Mouse (Mus musculus): ENCODE data around the gene Pafah1b3. TPM values are rescaled to one million over a fixed set of nuclear protein-coding genes. Genes with fewer than 3 reads are reported as not detected.

The Pafah1b3 gene
- polyA plus RNA-seq, 1 experiment from 2014 or later: 91.9 TPM

DNA sequence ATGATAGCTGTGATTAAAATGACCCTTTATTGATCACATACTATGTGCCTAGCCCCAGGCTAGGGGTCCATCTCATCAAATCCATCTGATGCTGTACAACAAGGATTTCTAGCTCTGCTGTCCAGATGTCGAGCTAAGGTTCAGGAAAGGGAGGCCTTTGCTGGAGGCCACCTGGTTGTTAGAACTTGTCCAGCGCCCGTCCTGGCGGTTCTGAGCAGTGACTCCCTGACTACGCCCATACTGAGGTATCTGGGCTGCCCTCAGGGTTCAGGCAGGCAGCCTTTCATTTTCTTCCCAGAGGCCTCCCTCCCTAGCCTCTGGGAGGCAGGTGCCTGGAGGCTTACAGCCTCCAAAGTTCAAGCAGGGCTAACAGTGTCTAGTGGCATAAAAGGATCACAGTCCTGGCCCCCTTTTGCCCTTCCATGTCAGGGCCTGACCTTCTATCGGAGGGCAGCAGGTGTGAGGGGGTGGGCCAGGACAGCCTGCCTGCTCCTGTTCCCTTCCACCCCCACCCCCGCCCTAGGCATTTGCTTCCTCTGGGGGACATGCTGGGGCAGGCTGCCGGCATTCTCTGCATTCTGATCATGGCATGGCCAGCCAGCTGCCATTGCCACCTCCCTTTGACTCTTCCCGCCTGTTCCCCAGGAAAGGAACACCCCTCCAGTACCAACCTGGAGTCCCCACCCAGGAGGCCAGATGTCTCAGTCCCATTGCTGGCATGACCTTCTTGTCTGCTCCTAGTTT is 22.1 kb downstream of the Pafah1b3 start:
- ATAC-seq: no peak; the same call in 1 of the 2 replicates
- no peaks in the 10 kb centered on the region for H3K27me3 ChIP-seq (replicated peaks; ENCODE audit: control insufficient read depth, insufficient read depth, low read length)
- H3K4me1 ChIP-seq (replicated peaks; ENCODE audit: control insufficient read depth, insufficient read depth, low read length): peaks cover 31% of the 10 kb centered on the region; the same call in 1 of the 2 replicates
- TF ChIP-seq CTCF (IDR thresholded peaks at IDR 0.05; ENCODE audit: low read depth): no peak
- peak overlapping the region; percentile 21 for H3K4me2 ChIP-seq (replicated peaks; ENCODE audit: low read depth)
- H3K4me3 ChIP-seq (ENCODE audit: low read depth, low read length): no peak overlapping the region
- H3K27ac ChIP-seq (ENCODE audit: low read depth, low read length): peak overlapping the region; percentile 9; the same call in 1 of the 2 replicates
- H3K36me3 ChIP-seq (ENCODE audit: control insufficient read depth, insufficient read depth): peaks cover 26% of the 10 kb centered on the region
- H3K9me3 ChIP-seq (ENCODE audit: control insufficient read depth): no peaks in the 10 kb centered on the region
- WGBS: 44% methylated on average over 9 of the region's 9 CpGs
- no peak overlapping the region for H3K9ac ChIP-seq (ENCODE audit: low read depth, low read length)

DNA sequence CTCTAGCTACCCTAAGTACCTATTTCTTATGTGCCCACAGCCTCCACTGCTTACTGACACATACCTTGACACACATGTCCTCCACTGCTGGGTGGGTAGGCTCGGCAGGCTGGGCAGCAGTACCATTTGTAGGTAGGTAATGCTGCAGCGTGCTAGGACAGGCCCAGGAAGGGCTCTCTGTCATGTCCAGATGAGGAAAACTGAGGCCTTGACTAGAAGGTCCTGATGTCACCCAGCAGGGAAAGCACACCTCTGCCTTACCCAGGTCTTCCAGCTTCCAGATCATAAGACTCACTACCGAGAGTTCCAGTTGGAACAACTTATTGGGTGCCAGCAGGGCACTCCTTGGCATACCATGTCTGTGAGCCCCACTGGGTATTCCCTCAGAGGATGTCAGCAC is 22.8 kb downstream of the Pafah1b3 start:
- 91% methylated on average over 3 of the region's 3 CpGs for WGBS
- H3K9me3 ChIP-seq (ENCODE audit: control insufficient read depth): no peaks in the 10 kb centered on the region

DNA sequence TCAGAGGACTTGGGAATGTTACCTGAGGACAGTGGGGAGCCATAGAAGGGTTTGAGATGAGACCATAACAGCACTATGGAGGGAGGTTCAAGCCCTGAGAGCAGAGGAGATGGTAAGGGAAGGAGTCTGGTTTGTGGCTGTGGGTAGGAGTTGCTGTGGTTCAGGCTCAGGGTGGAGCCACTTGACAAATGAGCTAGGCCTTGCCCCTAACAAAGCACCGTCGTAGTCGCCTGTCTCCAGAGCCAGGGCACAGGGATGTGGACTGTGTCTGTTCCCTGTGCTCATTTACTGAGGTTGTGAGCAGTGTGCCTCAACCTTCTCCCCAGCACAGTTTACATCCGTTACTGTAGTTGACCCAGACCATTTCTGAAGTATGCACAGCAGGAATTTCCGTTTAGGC is 23.2 kb downstream of the Pafah1b3 start:
- no peak overlapping the region; the same call in 1 of the 2 replicates for H3K9ac ChIP-seq (ENCODE audit: low read depth, low read length)
- peaks cover 27% of the 10 kb centered on the region for H3K36me3 ChIP-seq (ENCODE audit: control insufficient read depth, insufficient read depth)
- ATAC-seq: no peak
- no peak overlapping the region for H3K4me2 ChIP-seq (replicated peaks; ENCODE audit: low read depth)
- 51% methylated on average over 5 of the region's 5 CpGs for WGBS
- TF ChIP-seq CTCF (IDR thresholded peaks at IDR 0.05; ENCODE audit: low read depth): no peak
- no peak overlapping the region for H3K27ac ChIP-seq (ENCODE audit: low read depth, low read length)
- no peaks in the 10 kb centered on the region for H3K9me3 ChIP-seq (ENCODE audit: control insufficient read depth)
- no peak overlapping the region for H3K4me3 ChIP-seq (ENCODE audit: low read depth, low read length)
- H3K4me1 ChIP-seq (replicated peaks; ENCODE audit: control insufficient read depth, insufficient read depth, low read length): peaks cover 20% of the 10 kb centered on the region; the same call in 1 of the 2 replicates
- H3K27me3 ChIP-seq (replicated peaks; ENCODE audit: control insufficient read depth, insufficient read depth, low read length): no peaks in the 10 kb centered on the region

More for the DNA sequence above, 22.8 kb downstream of the Pafah1b3 start:
- no peak for TF ChIP-seq CTCF (IDR thresholded peaks at IDR 0.05; ENCODE audit: low read depth)
- Histone ChIP-seq H3K27ac (ENCODE audit: low read depth, low read length) (no peak overlapping the region), H3K4me2 (replicated peaks; ENCODE audit: low read depth) (no peak overlapping the region), H3K36me3 (ENCODE audit: control insufficient read depth, insufficient read depth) (peaks cover 27% of the 10 kb centered on the region), H3K9ac (ENCODE audit: low read depth, low read length) (no peak overlapping the region), H3K27me3 (replicated peaks; ENCODE audit: control insufficient read depth, insufficient read depth, low read length) (no peaks in the 10 kb centered on the region), H3K4me1 (replicated peaks; ENCODE audit: control insufficient read depth, insufficient read depth, low read length) (peaks cover 24% of the 10 kb centered on the region; the same call in 1 of the 2 replicates), H3K4me3 (ENCODE audit: low read depth, low read length) (no peak overlapping the region)
- ATAC-seq: no peak

DNA sequence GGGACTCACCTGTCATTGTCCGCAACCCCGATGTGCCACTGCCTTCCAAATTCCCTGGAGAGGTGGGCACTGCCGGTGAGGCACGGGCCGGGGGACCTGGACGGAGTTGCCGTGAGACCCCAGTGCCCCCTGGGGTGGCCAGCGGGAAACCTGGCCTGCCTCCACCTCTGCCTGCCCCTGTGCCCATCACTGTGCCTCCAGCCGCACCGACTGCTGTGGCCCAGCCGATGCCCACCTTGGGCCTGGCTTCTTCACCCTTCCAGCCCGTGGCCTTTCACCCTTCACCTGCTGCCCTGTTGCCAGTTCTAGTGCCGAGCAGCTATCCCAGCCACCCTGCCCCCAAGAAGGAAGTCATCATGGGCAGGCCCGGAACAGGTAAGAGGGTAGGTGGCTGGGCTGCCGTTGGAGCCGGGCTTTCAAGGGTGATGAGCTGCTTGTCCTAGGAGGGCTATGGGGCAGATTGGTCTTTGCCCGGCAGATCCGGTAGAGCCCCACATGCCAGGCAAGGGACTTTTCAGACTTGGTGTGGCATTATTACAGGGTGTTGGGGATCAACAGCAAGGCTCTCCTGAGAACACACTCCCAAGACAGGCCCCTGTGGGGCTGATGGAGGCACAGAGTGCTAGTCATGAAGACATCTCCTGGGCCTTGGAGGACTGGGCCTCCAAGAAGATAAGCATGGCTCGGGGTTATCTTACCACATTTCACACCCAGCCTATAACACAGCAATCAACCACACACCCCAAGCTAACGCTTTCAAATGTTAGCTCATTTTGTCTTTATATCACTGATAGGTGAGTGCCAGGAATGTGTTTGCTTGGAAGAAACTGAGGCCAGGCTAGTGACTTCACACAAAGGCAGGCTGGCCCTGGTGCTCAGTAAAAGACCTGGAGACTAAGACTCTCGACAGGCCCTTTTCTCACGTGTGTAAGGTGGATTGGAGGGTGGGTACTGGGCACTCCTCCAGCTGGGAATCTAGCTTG is 24.2 kb downstream of the Pafah1b3 start:
- H3K4me1 ChIP-seq (replicated peaks; ENCODE audit: control insufficient read depth, insufficient read depth, low read length): peaks cover 19% of the 10 kb centered on the region; the same call in 1 of the 2 replicates
- no peaks in the 10 kb centered on the region for H3K9me3 ChIP-seq (ENCODE audit: control insufficient read depth)
- H3K27me3 ChIP-seq (replicated peaks; ENCODE audit: control insufficient read depth, insufficient read depth, low read length): no peaks in the 10 kb centered on the region
- no peak overlapping the region for H3K4me3 ChIP-seq (ENCODE audit: low read depth, low read length)
- WGBS: 84% methylated on average over 22 of the region's 22 CpGs
- ATAC-seq: no peak
- no peak overlapping the region for H3K9ac ChIP-seq (ENCODE audit: low read depth, low read length)
- no peak overlapping the region for H3K27ac ChIP-seq (ENCODE audit: low read depth, low read length)
- no peak for TF ChIP-seq CTCF (IDR thresholded peaks at IDR 0.05; ENCODE audit: low read depth)
- H3K36me3 ChIP-seq (ENCODE audit: control insufficient read depth, insufficient read depth): peaks cover 27% of the 10 kb centered on the region
- 0 out of 2 replicates have a peak overlapping the region, but pooled peaks have one; percentile 9 for H3K4me2 ChIP-seq (replicated peaks; ENCODE audit: low read depth)

- H3K27me3 ChIP-seq (replicated peaks; ENCODE audit: control insufficient read depth, insufficient read depth, low read length): no peaks in the 10 kb centered on the region
- ATAC-seq: no peak
- H3K36me3 ChIP-seq (ENCODE audit: control insufficient read depth, insufficient read depth): peaks cover 27% of the 10 kb centered on the region
- H3K4me2 ChIP-seq (replicated peaks; ENCODE audit: low read depth): no peak overlapping the region
- WGBS: 87% methylated on average over 37 of the region's 38 CpGs
- no peak overlapping the region for H3K4me3 ChIP-seq (ENCODE audit: low read depth, low read length)
- no peak for TF ChIP-seq CTCF (IDR thresholded peaks at IDR 0.05; ENCODE audit: low read depth)
- no peak overlapping the region for H3K9ac ChIP-seq (ENCODE audit: low read depth, low read length)
- peaks cover 15% of the 10 kb centered on the region; the same call in 1 of the 2 replicates for H3K4me1 ChIP-seq (replicated peaks; ENCODE audit: control insufficient read depth, insufficient read depth, low read length)
- no peak overlapping the region for H3K27ac ChIP-seq (ENCODE audit: low read depth, low read length)
- H3K9me3 ChIP-seq (ENCODE audit: control insufficient read depth): no peaks in the 10 kb centered on the region
Measured at GRCm38 (mm10) chr7:25272445-25273258, 25.1 kb downstream of the Pafah1b3 start.

Measured in intestine, postnatal 0 days (tissue).